Mouse (Mus musculus) fibroblast of lung, adult 2 months (primary cell): ENCODE measurements around the gene Arg2.
"Not testable (repeated sequence)": the region's sequence is repeated elsewhere in the genome, so short reads cannot be mapped to it uniquely, and the experiment has no call there.

Source experiments
- DNase-seq: peaks from one replicate; pipeline ENCODE4 v3.0.0-alpha.2; 2011; ENCODE audit warnings: low read depth

Gene Arg2

DNA sequence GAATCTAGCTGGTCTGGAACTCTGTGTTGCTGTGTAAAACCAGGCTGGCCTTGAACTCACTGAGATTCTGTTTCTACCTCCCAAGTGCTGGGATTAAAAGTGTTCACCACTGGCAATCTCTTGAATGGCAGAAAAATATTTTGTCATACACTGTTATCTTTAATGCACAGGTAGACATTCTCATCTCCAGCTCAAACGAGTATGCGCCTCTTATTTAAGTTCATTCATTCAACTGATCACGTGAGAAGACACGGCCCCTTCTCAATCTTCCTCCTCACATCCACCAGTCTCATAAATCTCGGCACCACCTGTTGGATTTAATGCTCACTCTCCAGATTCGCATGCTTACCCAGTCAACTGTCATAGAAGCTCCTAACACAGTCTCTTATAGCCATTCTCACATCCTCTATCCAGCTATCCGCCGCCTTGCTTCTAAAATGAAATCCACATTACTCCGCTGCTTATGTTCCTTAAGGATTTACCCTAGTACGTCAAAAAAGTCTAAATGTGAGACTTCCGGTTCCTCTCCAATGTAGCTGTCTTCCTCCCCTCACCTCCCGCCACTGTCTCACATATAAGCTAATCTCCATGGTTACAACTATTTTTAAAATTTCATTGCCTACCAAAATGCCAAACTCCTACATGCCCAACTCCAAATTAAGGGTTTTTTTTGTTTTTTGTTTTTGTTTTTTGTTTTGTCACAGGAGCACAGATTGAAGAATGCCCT lies 40.9 kb downstream of the Arg2 start:
- no peak for DNase-seq

- peak; percentile 76 for DNase-seq
These were observed 41.7 kb downstream of the Arg2 start, which contains the start of gene Vti1b for GRCm38 (mm10) chr12:79172019-79172941. Gene Vti1b (minus strand): TSS chr12:79172667.

DNA sequence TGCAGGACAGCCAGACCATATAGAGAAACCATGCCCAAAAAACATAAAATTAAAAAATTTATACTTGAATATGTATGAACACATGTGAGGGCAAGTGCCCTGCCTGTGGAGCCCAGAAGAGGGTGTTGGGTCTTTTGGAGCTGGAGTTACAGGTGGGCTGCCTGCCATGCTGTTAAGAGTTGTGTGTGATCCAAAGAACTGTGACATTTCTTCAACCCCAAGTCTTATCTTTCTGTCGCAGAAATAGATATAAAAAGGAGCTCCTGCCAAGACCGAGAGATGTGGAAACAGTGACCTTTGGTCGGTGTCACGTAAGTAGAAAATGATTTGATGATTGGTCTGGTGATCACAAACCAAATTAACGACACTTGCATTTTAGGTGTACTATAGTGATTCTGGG lies 43.1 kb downstream of the Arg2 start:
- no peak for DNase-seq

GRCm38 (mm10) chr12:79175998-79176397 lies 45.4 kb downstream of the Arg2 start:
- no peak for DNase-seq

DNA sequence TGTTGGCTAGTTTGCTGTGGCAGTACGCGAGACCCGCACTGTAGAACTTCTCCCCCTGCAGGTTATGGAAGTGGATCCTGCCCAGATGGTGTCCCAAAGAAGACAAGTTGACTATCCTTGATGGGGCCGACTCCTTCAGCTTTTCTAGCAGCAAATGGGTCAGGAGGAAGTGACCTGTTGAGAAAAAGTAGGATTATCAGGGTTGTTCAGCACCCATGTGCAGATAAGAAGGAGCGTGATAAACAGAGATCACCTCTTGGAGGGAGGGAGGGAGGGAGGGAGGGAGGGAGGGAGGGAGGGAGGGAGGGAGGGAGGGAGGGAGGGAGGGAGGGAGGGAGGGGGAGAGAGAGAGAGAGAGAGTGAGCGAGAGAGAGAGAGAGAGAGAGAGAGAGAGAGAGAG lies 54.6 kb downstream of the Arg2 start:
- not testable (repeated sequence) for DNase-seq

DNA sequence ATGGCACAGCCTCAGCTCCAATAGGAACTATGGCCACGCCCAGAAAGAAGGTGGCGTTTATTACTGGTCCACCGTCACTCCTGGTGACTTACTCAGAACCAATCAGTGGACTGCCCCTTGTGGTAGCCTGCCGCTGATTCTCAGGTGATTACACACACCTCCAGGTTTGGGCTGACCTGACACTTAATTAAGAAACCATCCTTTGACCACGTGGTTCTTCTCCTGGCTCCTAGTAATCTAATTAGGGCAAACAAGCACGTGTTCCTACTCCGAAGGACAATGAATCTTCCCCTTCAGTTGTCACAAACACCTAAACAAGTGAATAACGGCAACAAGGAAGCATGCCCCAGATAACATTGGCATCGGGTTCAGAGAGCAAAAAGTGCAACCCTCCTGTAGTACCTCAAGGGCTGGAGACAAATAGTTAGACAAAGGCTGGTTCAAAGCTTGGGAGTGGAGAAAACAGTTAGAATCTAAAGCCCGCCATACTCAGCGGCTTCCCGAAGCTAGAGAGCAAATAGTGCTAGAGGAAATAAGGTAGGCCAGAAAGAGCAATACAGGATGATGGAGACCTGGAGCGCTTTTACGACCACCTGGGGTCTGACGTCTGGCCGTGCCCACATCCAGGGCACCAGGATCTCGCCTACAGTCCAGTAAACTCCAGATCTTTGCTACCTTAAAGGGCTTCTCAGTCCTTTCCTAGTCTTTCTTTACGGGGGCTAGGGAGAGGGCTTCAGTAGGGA lies 60.5 kb downstream of the Arg2 start:
- peak; percentile 70 for DNase-seq

- DNase-seq = peak; percentile 71
These were observed 61.1 kb downstream of the Arg2 start for GRCm38 (mm10) chr12:79191701-79192100.

- no peak for DNase-seq
These were observed 61.6 kb downstream of the Arg2 start, which contains the start of gene Rdh11 for GRCm38 (mm10) chr12:79192193-79192592. Gene Rdh11 (minus strand): TSS chr12:79192293.

- peak; percentile 42 for DNase-seq
These were observed 62.9 kb downstream of the Arg2 start for GRCm38 (mm10) chr12:79193441-79193840.

DNA sequence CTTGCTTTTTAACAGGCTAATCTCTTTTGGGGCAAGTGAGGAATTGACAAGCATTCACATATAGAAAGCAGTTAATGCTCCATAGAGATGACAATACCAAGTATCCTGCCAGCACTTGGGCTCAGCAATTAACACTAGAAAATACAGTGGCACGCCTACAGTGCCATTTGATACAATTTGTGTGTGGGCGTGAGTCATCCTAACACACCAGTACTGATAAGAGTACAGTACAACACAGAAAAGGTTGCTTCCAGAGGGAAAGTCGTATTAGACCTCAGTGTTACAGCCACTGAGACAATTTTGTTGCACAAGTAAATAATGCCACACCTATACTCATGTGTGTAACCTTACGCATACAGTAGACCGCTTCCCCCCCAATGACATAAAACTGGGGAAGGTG lies 66.5 kb downstream of the Arg2 start:
- no peak for DNase-seq

DNA sequence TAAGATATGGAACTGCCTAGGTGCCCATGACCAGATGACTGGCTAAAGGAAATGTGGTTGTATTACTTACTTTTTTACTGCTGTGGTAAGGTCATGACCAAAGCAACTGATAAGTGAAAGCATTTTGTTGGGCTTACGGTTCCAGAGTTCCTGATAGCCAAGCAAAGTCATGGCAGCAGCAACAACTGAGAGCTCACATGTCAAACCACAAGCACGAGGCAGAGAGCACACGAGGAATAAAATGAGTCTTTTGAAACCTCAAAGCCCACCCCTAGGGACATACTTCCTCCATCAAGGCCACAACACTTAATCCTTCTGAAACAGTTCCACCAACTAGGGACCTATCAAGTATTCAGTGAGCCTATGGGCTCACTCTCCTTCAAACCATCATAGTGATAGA lies 71.3 kb downstream of the Arg2 start:
- no peak for DNase-seq
